Mouse (Mus musculus) lung, adult 2 months (tissue): Measurements from ENCODE around the gene Rel.

ENCODE experiments used
- CTCF ChIP-seq: fragments of 200-500 bp; IDR thresholded peaks from 2 replicates; pipeline ENCODE4 v1.5.1; 2011; ENCODE audit warnings: mild to moderate bottlenecking, low read length, control low read depth; ENCODE audit not compliant: insufficient read depth
- POLR2A ChIP-seq: fragments of 200-500 bp; IDR thresholded peaks from 2 replicates; pipeline ENCODE4 v1.6.1; 2011; ENCODE audit warnings: low read depth, mild to moderate bottlenecking, control low read depth, low read length, borderline replicate concordance; ENCODE audit errors: extremely low read depth

DNA sequence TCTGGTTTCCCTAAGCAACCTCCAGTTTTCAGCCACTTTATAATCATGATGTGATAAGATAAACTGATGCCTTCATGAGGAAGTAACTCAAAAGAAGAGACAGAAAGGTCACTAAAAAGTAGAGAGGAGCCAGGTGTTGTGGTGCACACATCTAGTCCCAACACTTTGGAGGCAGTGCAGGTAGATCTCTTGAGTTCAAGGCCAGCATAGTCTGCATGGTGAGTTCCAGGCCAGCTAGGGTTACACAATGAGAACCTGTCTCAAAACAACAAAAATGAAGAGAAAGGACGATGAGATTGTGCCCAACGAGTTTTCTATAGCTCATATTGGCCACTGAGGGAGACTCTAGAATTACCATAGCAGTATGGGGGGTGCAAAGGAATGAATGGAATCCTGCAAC, 72.2 kb downstream of the Rel start:
- TF ChIP-seq CTCF, result no peak
- TF ChIP-seq POLR2A, result no peak
